Mouse (Mus musculus): ENCODE results near the gene Lrsam1. TPM values are rescaled to one million over a fixed set of nuclear protein-coding genes. Genes with fewer than 3 reads are reported as not detected.

The Lrsam1 gene
- total RNA-seq, 1 experiment from 2014 or later: 5.1 TPM

GRCm38 (mm10) chr2:32974216-32974615, 12.8 kb upstream of the Lrsam1 start:
- no peak for ATAC-seq (replicated peaks in 1 of 2; ENCODE audit: insufficient read depth in 1 of 2, low FRiP score in 2 of 2, low TSS enrichment in 1 of 2, low read depth in 1 of 2, poor library complexity in 2 of 2, severe bottlenecking in 2 of 2)

DNA sequence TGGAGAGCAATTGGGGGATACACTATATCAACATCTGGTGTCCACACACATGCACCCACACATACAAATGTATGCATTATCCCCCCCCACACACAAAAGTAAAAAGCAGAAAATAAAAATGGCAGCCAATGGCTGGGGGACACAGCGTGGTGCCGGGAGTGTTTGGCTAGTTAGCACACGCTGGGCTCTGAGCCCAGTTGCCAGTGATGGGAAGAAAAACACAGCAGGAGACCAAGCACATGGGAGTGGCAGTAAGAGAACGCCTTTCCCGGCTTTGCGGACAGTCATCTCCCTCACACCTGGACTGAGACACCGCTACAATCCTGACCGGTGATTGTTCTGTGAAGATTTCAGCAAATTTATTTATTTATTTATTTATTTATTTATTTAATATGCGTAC, 9.8 kb upstream of the Lrsam1 start:
- no peak for ATAC-seq (replicated peaks in 1 of 2; ENCODE audit: insufficient read depth in 1 of 2, low FRiP score in 2 of 2, low TSS enrichment in 1 of 2, low read depth in 1 of 2, poor library complexity in 2 of 2, severe bottlenecking in 2 of 2)

DNA sequence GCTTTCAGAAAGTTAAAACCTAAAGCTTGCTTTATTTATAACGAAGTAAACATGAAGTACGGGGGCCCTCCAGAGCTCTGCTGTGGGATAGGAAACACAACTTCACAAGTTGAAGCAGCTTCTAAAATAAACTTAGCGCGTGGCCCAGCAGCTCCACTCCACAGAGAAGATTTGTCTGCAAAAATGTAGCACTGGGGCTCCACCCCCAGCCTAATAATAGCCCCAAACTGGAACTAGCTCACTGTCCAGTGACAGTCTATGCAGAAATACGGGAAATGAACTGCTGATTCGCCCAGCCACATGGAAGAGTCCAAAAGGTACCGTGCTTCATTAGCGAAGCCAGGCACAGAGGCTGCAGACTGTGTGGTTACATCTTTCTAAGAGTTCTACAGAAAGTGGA, 7.9 kb upstream of the Lrsam1 start:
- ATAC-seq (replicated peaks in 1 of 2; ENCODE audit: insufficient read depth in 1 of 2, low FRiP score in 2 of 2, low TSS enrichment in 1 of 2, low read depth in 1 of 2, poor library complexity in 2 of 2, severe bottlenecking in 2 of 2): no peak

GRCm38 (mm10) chr2:32968024-32968614, 6.7 kb upstream of the Lrsam1 start:
- no peak for ATAC-seq (replicated peaks in 1 of 2; ENCODE audit: insufficient read depth in 1 of 2, low FRiP score in 2 of 2, low TSS enrichment in 1 of 2, low read depth in 1 of 2, poor library complexity in 2 of 2, severe bottlenecking in 2 of 2)

- peak; percentile 75 to 80 for ATAC-seq (replicated peaks in 1 of 2; ENCODE audit: insufficient read depth in 1 of 2, low FRiP score in 2 of 2, low TSS enrichment in 1 of 2, low read depth in 1 of 2, poor library complexity in 2 of 2, severe bottlenecking in 2 of 2)
These were observed 5.5 kb upstream of the Lrsam1 start for GRCm38 (mm10) chr2:32966689-32967631.

- no peak for ATAC-seq (replicated peaks in 1 of 2; ENCODE audit: insufficient read depth in 1 of 2, low FRiP score in 2 of 2, low TSS enrichment in 1 of 2, low read depth in 1 of 2, poor library complexity in 2 of 2, severe bottlenecking in 2 of 2)
These were observed 4.8 kb upstream of the Lrsam1 start for GRCm38 (mm10) chr2:32966184-32966688.

DNA sequence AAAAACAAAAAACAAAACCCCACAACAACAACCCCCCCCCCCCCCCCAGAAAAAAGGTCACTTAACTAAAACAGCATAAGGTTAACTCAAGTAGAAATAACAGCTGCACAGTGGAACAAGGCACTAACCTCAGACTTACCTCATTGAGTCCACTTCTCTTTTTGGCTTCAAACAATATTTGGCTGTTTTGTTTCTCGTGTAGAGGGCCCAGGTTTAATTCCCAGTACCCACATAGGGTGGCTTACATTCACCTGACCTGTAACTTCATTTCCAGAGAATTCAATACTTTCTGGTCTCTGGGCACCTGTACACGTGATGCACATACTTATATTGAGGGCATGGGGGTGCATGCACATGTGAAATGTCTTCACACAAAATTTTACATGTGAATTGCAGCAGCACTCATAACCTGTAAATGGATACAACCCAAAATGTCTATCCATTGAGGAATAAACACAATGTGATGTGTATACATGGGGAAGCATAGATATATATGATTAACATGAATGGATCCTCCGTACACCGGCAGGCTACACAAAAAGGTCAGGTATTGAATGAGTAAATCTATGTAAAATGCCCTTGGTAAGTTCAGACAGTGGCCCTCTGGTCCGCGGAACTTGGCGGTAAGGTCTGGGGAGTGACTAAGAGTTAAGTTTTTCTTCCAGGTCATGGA, 4.2 kb upstream of the Lrsam1 start:
- ATAC-seq (replicated peaks in 1 of 2; ENCODE audit: insufficient read depth in 1 of 2, low FRiP score in 2 of 2, low TSS enrichment in 1 of 2, low read depth in 1 of 2, poor library complexity in 2 of 2, severe bottlenecking in 2 of 2): no peak

GRCm38 (mm10) chr2:32964659-32965457, 3.4 kb upstream of the Lrsam1 start:
- no peak for ATAC-seq (replicated peaks in 1 of 2; ENCODE audit: insufficient read depth in 1 of 2, low FRiP score in 2 of 2, low TSS enrichment in 1 of 2, low read depth in 1 of 2, poor library complexity in 2 of 2, severe bottlenecking in 2 of 2)

- no peak for ATAC-seq (replicated peaks in 1 of 2; ENCODE audit: insufficient read depth in 1 of 2, low FRiP score in 2 of 2, low TSS enrichment in 1 of 2, low read depth in 1 of 2, poor library complexity in 2 of 2, severe bottlenecking in 2 of 2)
These were observed 2.6 kb upstream of the Lrsam1 start for GRCm38 (mm10) chr2:32963981-32964380.

- no peak for ATAC-seq (replicated peaks in 1 of 2; ENCODE audit: insufficient read depth in 1 of 2, low FRiP score in 2 of 2, low TSS enrichment in 1 of 2, low read depth in 1 of 2, poor library complexity in 2 of 2, severe bottlenecking in 2 of 2)
These were observed 2.1 kb upstream of the Lrsam1 start for GRCm38 (mm10) chr2:32963544-32963943.

- no peak for ATAC-seq (replicated peaks in 1 of 2; ENCODE audit: insufficient read depth in 1 of 2, low FRiP score in 2 of 2, low TSS enrichment in 1 of 2, low read depth in 1 of 2, poor library complexity in 2 of 2, severe bottlenecking in 2 of 2)
These were observed 1.4 kb upstream of the Lrsam1 start for GRCm38 (mm10) chr2:32962875-32963220.

DNA sequence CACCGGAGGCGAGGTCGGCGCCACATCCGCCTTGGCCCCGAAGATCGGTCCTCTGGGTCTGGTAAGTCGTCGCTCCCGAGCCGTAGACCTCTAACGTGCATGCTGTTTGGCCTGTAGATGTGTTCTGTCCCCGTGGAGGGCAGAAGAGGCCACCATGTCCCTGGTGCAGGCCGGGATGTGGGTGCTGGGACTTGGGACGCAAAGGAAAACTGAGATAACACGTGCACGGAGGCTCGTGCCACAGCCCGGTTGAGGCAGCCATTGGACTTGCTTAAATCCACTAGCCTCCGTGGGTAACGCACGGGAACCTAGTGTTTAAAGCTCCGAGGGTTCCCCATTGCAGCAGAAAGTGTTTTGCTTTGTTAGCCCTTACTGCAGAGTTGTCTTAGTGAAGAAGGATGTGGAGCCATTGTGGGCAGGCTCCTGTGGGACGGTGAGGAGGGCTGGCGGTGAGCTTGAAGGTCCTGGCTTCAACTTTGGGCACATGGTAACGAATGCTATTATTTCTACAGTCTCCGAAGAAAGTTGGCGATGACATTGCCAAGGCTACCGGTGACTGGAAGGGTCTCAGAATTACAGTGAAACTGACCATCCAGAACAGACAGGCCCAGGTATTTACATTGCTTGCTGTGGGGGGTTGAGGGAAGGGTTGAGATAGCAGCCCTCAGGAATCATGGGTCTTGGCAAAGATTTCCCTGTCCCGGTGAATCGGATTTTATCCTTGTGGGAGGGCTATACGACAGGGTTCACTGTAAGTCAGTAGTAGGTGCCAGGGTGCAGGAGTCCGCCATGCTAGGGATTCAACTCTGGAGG, 854 bp upstream of the Lrsam1 start:
- no peak for ATAC-seq (replicated peaks in 1 of 2; ENCODE audit: insufficient read depth in 1 of 2, low FRiP score in 2 of 2, low TSS enrichment in 1 of 2, low read depth in 1 of 2, poor library complexity in 2 of 2, severe bottlenecking in 2 of 2)

- ATAC-seq (replicated peaks in 1 of 2; ENCODE audit: insufficient read depth in 1 of 2, low FRiP score in 2 of 2, low TSS enrichment in 1 of 2, low read depth in 1 of 2, poor library complexity in 2 of 2, severe bottlenecking in 2 of 2): peak in 1 of 2 experiments; percentile 29; a peak in 1 of 4 replicates
These were observed 1.1 kb downstream of the Lrsam1 start for GRCm38 (mm10) chr2:32960273-32960672.

DNA sequence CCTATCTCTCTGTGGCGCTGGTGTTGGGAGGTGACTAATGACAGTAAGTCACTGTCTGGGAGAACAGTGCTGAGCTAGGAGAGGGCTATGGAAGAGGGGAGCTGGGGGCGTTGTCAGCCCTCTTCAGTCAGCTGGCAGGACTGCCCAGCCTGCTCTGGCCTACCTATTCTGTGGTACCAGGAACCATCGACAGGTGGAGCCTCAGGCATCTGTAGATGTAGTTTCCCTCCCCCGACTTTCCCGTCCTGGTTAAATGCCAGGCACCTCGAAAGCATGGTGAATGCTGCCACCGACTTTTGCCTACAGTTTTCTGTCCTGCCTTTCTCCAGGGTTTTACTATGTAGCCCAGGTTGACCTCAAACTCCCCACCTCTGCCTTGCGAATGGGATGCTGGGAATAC, 4.1 kb downstream of the Lrsam1 start:
- ATAC-seq (replicated peaks in 1 of 2; ENCODE audit: insufficient read depth in 1 of 2, low FRiP score in 2 of 2, low TSS enrichment in 1 of 2, low read depth in 1 of 2, poor library complexity in 2 of 2, severe bottlenecking in 2 of 2): no peak

DNA sequence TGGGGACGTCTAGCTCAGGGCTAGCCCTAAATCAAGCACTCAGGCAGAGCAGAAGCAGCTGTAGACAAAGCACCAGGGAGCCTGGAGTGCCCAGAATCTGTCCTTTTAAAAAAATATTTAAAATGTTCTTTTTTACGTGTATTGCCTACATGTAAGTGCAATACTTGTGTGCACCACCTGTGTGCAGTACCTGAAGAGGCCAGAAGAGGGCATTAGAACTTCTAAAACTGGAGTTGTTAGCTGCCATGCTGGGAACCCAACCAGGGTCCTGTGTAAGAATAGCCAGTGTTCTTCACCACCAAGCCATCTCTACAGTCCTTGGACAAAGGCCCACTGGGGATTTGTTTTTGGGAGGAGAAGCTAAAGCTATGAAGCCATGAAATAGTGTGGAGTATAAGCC, 6.8 kb downstream of the Lrsam1 start:
- ATAC-seq (replicated peaks in 1 of 2; ENCODE audit: insufficient read depth in 1 of 2, low FRiP score in 2 of 2, low TSS enrichment in 1 of 2, low read depth in 1 of 2, poor library complexity in 2 of 2, severe bottlenecking in 2 of 2): no peak

GRCm38 (mm10) chr2:32947454-32947853, 14.0 kb downstream of the Lrsam1 start:
- ATAC-seq (replicated peaks in 1 of 2; ENCODE audit: insufficient read depth in 1 of 2, low FRiP score in 2 of 2, low TSS enrichment in 1 of 2, low read depth in 1 of 2, poor library complexity in 2 of 2, severe bottlenecking in 2 of 2): no peak

DNA sequence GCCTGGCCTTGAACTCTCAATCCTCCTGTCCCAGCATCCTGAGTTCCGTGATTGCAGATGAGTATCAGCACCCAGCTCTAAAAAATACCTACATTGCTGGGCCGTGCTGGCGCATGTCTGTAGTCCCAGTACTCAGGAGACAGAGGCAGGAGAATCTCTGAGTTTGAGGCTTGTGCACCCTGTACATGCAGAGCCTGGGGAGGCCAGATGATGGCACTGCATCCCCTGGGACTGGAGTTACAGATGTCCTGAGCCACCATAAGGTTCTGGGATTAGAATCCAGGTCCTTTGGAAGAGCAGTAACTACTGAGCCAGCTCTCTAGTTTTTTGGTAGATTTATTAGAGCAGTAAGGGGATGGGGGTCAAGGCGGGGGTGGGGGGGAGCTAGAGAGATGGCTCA, 20.9 kb downstream of the Lrsam1 start:
- no peak for ATAC-seq (replicated peaks in 1 of 2; ENCODE audit: insufficient read depth in 1 of 2, low FRiP score in 2 of 2, low TSS enrichment in 1 of 2, low read depth in 1 of 2, poor library complexity in 2 of 2, severe bottlenecking in 2 of 2)
